Mouse (Mus musculus) MEL (cell line): ENCODE results near the gene Gdf7. TPM values are rescaled to one million over a fixed set of nuclear protein-coding genes. Genes with fewer than 3 reads are reported as not detected.
A peak's percentile ranks its signal among the peaks of the same experiment; 100 is the strongest.

Experiments used
- DNase-seq: peaks from one replicate; pipeline ENCODE4 v3.0.0; 2011; ENCODE audit warnings: low read depth, low spot score
- H3K27ac ChIP-seq: 2 replicates; pipeline ENCODE4 v1.5.1; 2012; ENCODE audit warnings: low read depth, mild to moderate bottlenecking, control low read depth, low read length, moderate library complexity; ENCODE audit not compliant: control insufficient read depth
- H3K27me3 ChIP-seq, 2 experiments: fragments of 150-350 bp in 1 of 2; sonication (generic) in 1 of 2; 2 replicates each; pipeline ENCODE4 v1.6.1; 2012; ENCODE audit warnings: low read length in 2 of 2, mild to moderate bottlenecking in 2 of 2, improper control_type of control experiment in 1 of 2, moderate library complexity in 1 of 2; ENCODE audit not compliant: insufficient read depth in 2 of 2, control insufficient read depth in 1 of 2
- H3K36me3 ChIP-seq, 2 experiments: 2 replicates each; pipeline ENCODE4 v1.6.1; 2012 to 2014; ENCODE audit warnings: low read length in 2 of 2, improper control_type of control experiment in 1 of 2, inconsistent platforms in 1 of 2, mild to moderate bottlenecking in 1 of 2; ENCODE audit not compliant: insufficient read depth in 2 of 2, control insufficient read depth in 1 of 2
- H3K4me1 ChIP-seq, 2 experiments: fragments of 150-350 bp in 1 of 2; sonication (generic) in 1 of 2; 2 replicates each; pipeline ENCODE4 v1.6.1; 2012; ENCODE audit warnings: low read length in 2 of 2, improper control_type of control experiment in 1 of 2, mild to moderate bottlenecking in 1 of 2; ENCODE audit not compliant: insufficient read depth in 2 of 2, control insufficient read depth in 1 of 2
- H3K4me3 ChIP-seq, 2 experiments: fragments of 150-350 bp in 1 of 2; sonication (generic) in 1 of 2; 2 replicates each; pipeline ENCODE4 v1.5.1; 2012; ENCODE audit warnings: low read depth in 2 of 2, low read length in 2 of 2, mild to moderate bottlenecking in 2 of 2, moderate library complexity in 2 of 2, control low read depth in 1 of 2, improper control_type of control experiment in 1 of 2; ENCODE audit not compliant: control insufficient read depth in 1 of 2, insufficient read depth in 1 of 2
- H3K79me2 ChIP-seq: 2 replicates; pipeline ENCODE4 v1.6.1; 2012; ENCODE audit warnings: mild to moderate bottlenecking, low read length, moderate library complexity; ENCODE audit not compliant: control insufficient read depth, poor library complexity, insufficient read depth
- H3K9ac ChIP-seq: 2 replicates; pipeline ENCODE4 v1.6.1; 2012; ENCODE audit warnings: low read depth, mild to moderate bottlenecking, control low read depth, low read length, moderate library complexity; ENCODE audit not compliant: control insufficient read depth, poor library complexity, severe bottlenecking
- H3K9me3 ChIP-seq: fragments of 150-350 bp; sonication (generic); replicated peaks from 2 replicates; pipeline ENCODE4 v1.6.1; 2012; ENCODE audit warnings: mild to moderate bottlenecking, low read length, improper control_type of control experiment, moderate library complexity; ENCODE audit not compliant: insufficient read depth
- CTCF ChIP-seq, 3 experiments: IDR thresholded peaks in 2 of 3; conservative IDR thresholded peaks in 1 of 3; 2 replicates each; pipeline ENCODE4 v1.5.1; 2011 to 2012; ENCODE audit warnings: low read length in 3 of 3, low read depth in 2 of 3, mild to moderate bottlenecking in 2 of 3, improper control_type of control experiment in 1 of 3, inconsistent platforms in 1 of 3, mixed read lengths in 1 of 3, moderate library complexity in 1 of 3; ENCODE audit not compliant: control insufficient read depth in 1 of 3, insufficient read depth in 1 of 3, poor library complexity in 1 of 3, severe bottlenecking in 1 of 3
- E2F4 ChIP-seq: IDR thresholded peaks from 2 replicates; pipeline ENCODE4 v1.6.1; 2011; ENCODE audit warnings: low read depth, low read length, improper control_type of control experiment, borderline replicate concordance
- ETS1 ChIP-seq: IDR thresholded peaks from 2 replicates; pipeline ENCODE4 v1.6.1; 2012; ENCODE audit warnings: low read depth, mild to moderate bottlenecking, inconsistent platforms, low read length, improper control_type of control experiment, moderate library complexity
- GATA1 ChIP-seq: IDR thresholded peaks from 2 replicates; pipeline ENCODE4 v1.6.1; 2011; ENCODE audit warnings: low read depth, low read length, improper control_type of control experiment
- MAFK ChIP-seq: IDR thresholded peaks from 2 replicates; pipeline ENCODE4 v1.6.1; 2011; ENCODE audit warnings: low read depth, mild to moderate bottlenecking, low read length, improper control_type of control experiment, borderline replicate concordance
- MAX ChIP-seq: IDR thresholded peaks from 2 replicates; pipeline ENCODE4 v1.6.1; 2011; ENCODE audit warnings: low read length, improper control_type of control experiment
- MAZ ChIP-seq: IDR thresholded peaks from 2 replicates; pipeline ENCODE4 v1.6.1; 2012; ENCODE audit warnings: low read depth, mild to moderate bottlenecking, inconsistent platforms, low read length, improper control_type of control experiment
- MXI1 ChIP-seq: IDR thresholded peaks from 2 replicates; pipeline ENCODE4 v1.6.1; 2011; ENCODE audit warnings: mild to moderate bottlenecking, low read depth, low read length, improper control_type of control experiment
- MYB ChIP-seq: IDR thresholded peaks from 2 replicates; pipeline ENCODE4 v1.6.1; 2011; ENCODE audit warnings: mild to moderate bottlenecking, low read depth, low read length, improper control_type of control experiment
- MYC ChIP-seq: IDR thresholded peaks from 2 replicates; pipeline ENCODE4 v1.6.1; 2011; ENCODE audit warnings: low read depth, mild to moderate bottlenecking, low read length, improper control_type of control experiment, moderate library complexity
- RAD21 ChIP-seq: IDR thresholded peaks from 2 replicates; pipeline ENCODE4 v1.6.1; 2011; ENCODE audit warnings: mild to moderate bottlenecking, low read depth, low read length, improper control_type of control experiment
- SMC3 ChIP-seq: IDR thresholded peaks from 2 replicates; pipeline ENCODE4 v1.6.1; 2011; ENCODE audit warnings: low read depth, low read length, improper control_type of control experiment
- TAL1 ChIP-seq: IDR thresholded peaks from 2 replicates; pipeline ENCODE4 v1.6.1; 2012; ENCODE audit warnings: mild to moderate bottlenecking, inconsistent platforms, low read length, moderate library complexity, mixed read lengths
- TBP ChIP-seq: IDR thresholded peaks from 2 replicates; pipeline ENCODE4 v1.8.0; 2011; ENCODE audit warnings: low read depth, low read length, improper control_type of control experiment
- TCF12 ChIP-seq: IDR thresholded peaks from 2 replicates; pipeline ENCODE4 v1.6.1; 2014; ENCODE audit warnings: low read depth, mild to moderate bottlenecking, inconsistent platforms, low read length, improper control_type of control experiment, moderate library complexity
- UBTF ChIP-seq: IDR thresholded peaks from 2 replicates; pipeline ENCODE4 v1.6.1; 2012; ENCODE audit warnings: low read depth, mild to moderate bottlenecking, inconsistent platforms, low read length, improper control_type of control experiment, moderate library complexity, borderline replicate concordance; ENCODE audit not compliant: insufficient read depth
- ZKSCAN1 ChIP-seq: IDR thresholded peaks from 2 replicates; pipeline ENCODE4 v1.6.1; 2012; ENCODE audit warnings: low read depth, mild to moderate bottlenecking, inconsistent platforms, low read length, improper control_type of control experiment, moderate library complexity
- ZMIZ1 ChIP-seq: IDR thresholded peaks from 2 replicates; pipeline ENCODE4 v1.6.1; 2012; ENCODE audit warnings: low read depth, mild to moderate bottlenecking, inconsistent platforms, low read length, improper control_type of control experiment, moderate library complexity
- ZNF384 ChIP-seq: IDR thresholded peaks from 2 replicates; pipeline ENCODE4 v1.6.1; 2012; ENCODE audit warnings: low read depth, mild to moderate bottlenecking, inconsistent platforms, low read length, improper control_type of control experiment
- polyA plus RNA-seq, 2 experiments: library from polyadenylated mRNA; stranded (reverse) in 1 of 2; unstranded in 1 of 2; fragments of >175 nt in 1 of 2; fragments of >200 nt in 1 of 2; gene quantifications; 2 replicates each; pipeline versions ENCODE4 v1.2.1 to v1.2.4; 2012; ENCODE audit warnings: low replicate concordance in 2 of 2, low read depth in 1 of 2; ENCODE audit not compliant: insufficient read length in 2 of 2, insufficient read depth in 1 of 2, missing spikeins in 1 of 2
- total RNA-seq: library from RNA; depleted of rRNA; stranded (reverse); fragments of 300-350 nt; gene quantifications from 2 replicates; pipeline ENCODE4 v1.2.3, GENCODE M21; 2012

Gene Gdf7
- total and polyA plus RNA-seq, 3 experiments, result not detected

DNA sequence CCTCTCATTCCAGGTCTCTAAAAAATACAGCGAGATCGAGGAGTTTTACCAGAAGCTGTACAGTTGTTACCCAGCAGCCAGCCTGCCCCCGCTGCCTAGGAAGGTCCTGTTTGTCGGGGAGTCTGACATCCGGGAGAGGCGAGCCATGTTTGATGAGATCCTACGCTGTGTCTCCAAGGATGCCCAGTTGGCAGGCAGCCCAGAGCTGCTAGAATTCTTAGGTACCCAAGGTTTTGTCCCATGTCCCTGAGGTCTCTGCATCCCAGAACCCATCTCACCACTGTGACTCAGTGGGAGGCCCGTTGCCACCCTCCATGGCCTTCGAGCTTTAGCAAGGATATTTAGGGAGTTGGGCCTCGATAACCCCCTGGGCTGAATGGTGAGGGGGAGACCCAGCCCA, 19.8 kb upstream of the Gdf7 start:
- Histone ChIP-seq H3K27ac (no peak overlapping the region), H3K4me3 (no peak overlapping the region), H3K9me3 (no peaks in the 10 kb centered on the region), H3K79me2 (no peaks in the 10 kb centered on the region), H3K27me3 (no peaks in the 10 kb centered on the region), H3K4me1 (no peaks in the 10 kb centered on the region), H3K9ac (no peak overlapping the region), H3K36me3 (no peaks in the 10 kb centered on the region)
- TF ChIP-seq SMC3 (no peak), TAL1 (no peak), GATA1 (no peak), TCF12 (no peak), MYC (no peak), MYB (no peak), ZMIZ1 (no peak), UBTF (no peak), E2F4 (no peak), TBP (no peak), ZNF384 (no peak), CTCF (IDR thresholded peaks at IDR 0.05 in 2 of 3, conservative IDR thresholded peaks at IDR 0.05 in 1 of 3; ENCODE audit: control insufficient read depth in 1 of 3, insufficient read depth in 1 of 3, low read depth in 2 of 3, low read length in 3 of 3, poor library complexity in 1 of 3, severe bottlenecking in 1 of 3) (no peak), ETS1 (no peak), RAD21 (no peak), MAX (no peak), MAFK (no peak), MAZ (no peak), ZKSCAN1 (no peak)
- no peak for DNase-seq

DNA sequence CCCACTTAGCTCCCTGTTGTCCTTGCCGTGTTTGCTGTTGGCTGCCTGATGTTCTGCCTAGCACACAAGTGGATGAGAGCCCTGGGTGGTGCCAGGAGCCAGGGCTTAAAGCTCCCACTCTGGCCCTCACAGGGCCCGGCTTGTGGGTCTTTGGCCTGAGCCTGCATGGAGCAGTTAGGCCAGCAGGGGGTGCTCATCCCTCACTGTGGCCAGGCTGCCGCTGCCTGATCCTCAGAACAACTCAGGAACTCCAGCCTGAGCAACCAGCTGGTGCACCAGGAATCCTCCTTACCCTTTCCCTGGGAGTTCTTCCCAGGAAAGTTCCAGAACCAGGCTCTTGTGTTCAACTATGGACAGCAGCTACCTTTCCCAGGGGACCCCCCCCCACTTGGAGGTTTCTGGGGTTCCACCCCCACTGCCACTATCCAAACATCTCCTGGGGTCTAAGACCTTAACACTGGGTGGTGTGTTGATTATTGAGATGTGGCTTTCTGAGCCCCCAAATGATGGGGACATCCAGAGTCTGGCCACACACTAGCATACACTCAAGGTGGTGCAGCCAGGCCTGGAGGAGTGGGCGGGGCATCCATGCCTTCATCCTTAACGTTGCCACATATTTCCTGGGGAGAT, 18.4 kb upstream of the Gdf7 start:
- peak; percentile 53 for DNase-seq
- Histone ChIP-seq H3K27ac (no peak overlapping the region), H3K79me2 (no peaks in the 10 kb centered on the region), H3K9ac (no peak overlapping the region), H3K4me3 (no peak overlapping the region), H3K27me3 (no peaks in the 10 kb centered on the region), H3K36me3 (peaks cover 0 to 3% of the 10 kb centered on the region in 2 experiments; a peak in 1 of 4 replicates), H3K4me1 (peaks cover 0 to 10% of the 10 kb centered on the region in 2 experiments; a peak in 3 of 4 replicates), H3K9me3 (no peaks in the 10 kb centered on the region)
- TF ChIP-seq E2F4, result no peak
- TF ChIP-seq MXI1, result no peak
- TF ChIP-seq RAD21, result peak; percentile 52
- TF ChIP-seq SMC3, result peak; percentile 46
- TF ChIP-seq CTCF (IDR thresholded peaks at IDR 0.05 in 2 of 3, conservative IDR thresholded peaks at IDR 0.05 in 1 of 3; ENCODE audit: control insufficient read depth in 1 of 3, insufficient read depth in 1 of 3, low read depth in 2 of 3, low read length in 3 of 3, poor library complexity in 1 of 3, severe bottlenecking in 1 of 3), result peak; percentile 71 to 85 (median 84)
